ENCODE assay signal across 8 mouse cellular contexts in genomic region chr13:73763439-73764255, GRCm38 (mm10). TPM values are rescaled to one million over a fixed set of nuclear protein-coding genes. Genes with fewer than 3 reads are reported as not detected.
DNase-seq lines count a peak whose midpoint lies in the region; ATAC-seq and TF ChIP-seq lines count a peak whose summit lies in the region.

No protein-coding gene starts in this region.

- H3K27ac ChIP-seq in MEL (ENCODE audit: control insufficient read depth, low read depth, low read length) (no peak overlapping the region), macrophage (peak overlapping the region; percentile 37)
- H3K27ac ChIP-seq in brown adipose tissue, adult 24 weeks (replicated peaks; ENCODE audit: low read depth, low read length), result peak overlapping the region; percentile 67
- H3K27ac ChIP-seq in hindbrain, embryonic 11.5 days (ENCODE audit: low read depth, low read length), result peak overlapping the region; percentile 60

- no peak for TF ChIP-seq CTCF in MEL (IDR thresholded peaks at IDR 0.05 in 2 of 3, conservative IDR thresholded peaks at IDR 0.05 in 1 of 3; ENCODE audit: control insufficient read depth in 1 of 3, insufficient read depth in 1 of 3, low read depth in 2 of 3, low read length in 3 of 3, poor library complexity in 1 of 3, severe bottlenecking in 1 of 3)

- H3K4me1 ChIP-seq in MEL (ENCODE audit: control insufficient read depth in 1 of 2, insufficient read depth in 2 of 2, low read length in 2 of 2), result peaks cover 0 to 7% of the 10 kb centered on the region in 2 experiments; a peak in 3 of 4 replicates
- H3K4me1 ChIP-seq in brown adipose tissue, adult 24 weeks (ENCODE audit: control insufficient read depth, insufficient read depth, insufficient read length, low read length), result peaks cover 31% of the 10 kb centered on the region
- H3K4me1 ChIP-seq in hindbrain, embryonic 11.5 days (replicated peaks; ENCODE audit: control insufficient read depth, insufficient read depth, low read length), result no peaks in the 10 kb centered on the region

- DNase-seq in MEL (ENCODE audit: low read depth, low spot score), result peak; percentile 90
- DNase-seq in hindbrain, embryonic 11.5 days (ENCODE audit: low spot score), result peak; percentile 95
- peak; percentile 22 to 38 for DNase-seq in layer of hippocampus, postnatal 36 days
- DNase-seq in retina, postnatal 7 days (ENCODE audit: low read depth, low spot score), result peak; percentile 49
- peak; percentile 62 for DNase-seq in urinary bladder, postnatal 10 days (ENCODE audit: low spot score)

- WGBS in hindbrain, embryonic 11.5 days, result under 1% methylated on average over 62 of the region's 70 CpGs
- WGBS in macrophage (ENCODE audit: missing documents), result under 1% methylated on average over 56 of the region's 70 CpGs

- H3K4me3 ChIP-seq in MEL (ENCODE audit: control insufficient read depth in 1 of 2, insufficient read depth in 1 of 2, low read depth in 2 of 2, low read length in 2 of 2) (peak overlapping the region; percentile 65 to 74), macrophage (ENCODE audit: inconsistent target) (peak overlapping the region; percentile 82)
- peak overlapping the region; percentile 86 for H3K4me3 ChIP-seq in brown adipose tissue, adult 24 weeks (ENCODE audit: insufficient read depth, low read depth, low read length)
- H3K4me3 ChIP-seq in hindbrain, embryonic 11.5 days (ENCODE audit: low read depth, low read length), result peak overlapping the region; percentile 81

- TF ChIP-seq RAD21 in MEL (IDR thresholded peaks at IDR 0.05; ENCODE audit: low read depth, low read length), result no peak

- peak overlapping the region; percentile 74 for H3K9ac ChIP-seq in MEL (ENCODE audit: control insufficient read depth, low read depth, low read length, poor library complexity, severe bottlenecking)
- peak overlapping the region; percentile 89 for H3K9ac ChIP-seq in hindbrain, embryonic 11.5 days (ENCODE audit: low read depth, low read length)

- no peak for TF ChIP-seq EP300 in MEL (IDR thresholded peaks at IDR 0.05; ENCODE audit: low read depth in 1 of 2, low read length in 2 of 2)

- peak overlapping the region; percentile 90 for H3K4me2 ChIP-seq in hindbrain, embryonic 11.5 days (replicated peaks; ENCODE audit: low read depth, low read length)

- no peaks in the 10 kb centered on the region; a peak in 1 of 4 replicates for H3K27me3 ChIP-seq in MEL (ENCODE audit: control insufficient read depth in 1 of 2, insufficient read depth in 2 of 2, low read length in 2 of 2)
- no peaks in the 10 kb centered on the region for H3K27me3 ChIP-seq in hindbrain, embryonic 11.5 days (ENCODE audit: control insufficient read depth, insufficient read depth, low read length)

- no peaks in the 10 kb centered on the region for H3K9me3 ChIP-seq in MEL (replicated peaks; ENCODE audit: insufficient read depth, low read length)
- no peaks in the 10 kb centered on the region for H3K9me3 ChIP-seq in hindbrain, embryonic 11.5 days (ENCODE audit: control insufficient read depth, low read length)

- no peaks in the 10 kb centered on the region for H3K36me3 ChIP-seq in MEL (ENCODE audit: control insufficient read depth in 1 of 2, insufficient read depth in 2 of 2, low read length in 2 of 2)
- H3K36me3 ChIP-seq in hindbrain, embryonic 11.5 days (ENCODE audit: control insufficient read depth, insufficient read depth, low read length), result no peaks in the 10 kb centered on the region
- H3K36me3 ChIP-seq in macrophage (ENCODE audit: inconsistent target), result no peaks in the 10 kb centered on the region

- ATAC-seq in frontal cortex, adult (ENCODE audit: low TSS enrichment), result peak; percentile 53
- peak; percentile 92 for ATAC-seq in hindbrain, embryonic 11.5 days (ENCODE audit: low FRiP score)

- TF ChIP-seq POLR2A in MEL (IDR thresholded peaks at IDR 0.05; ENCODE audit: control insufficient read depth in 1 of 2, insufficient read depth in 1 of 2, low read depth in 1 of 2, low read length in 2 of 2, poor library complexity in 1 of 2), result peak; percentile 59 to 79

- H3K79me2 ChIP-seq in MEL (ENCODE audit: control insufficient read depth, insufficient read depth, low read length, poor library complexity) (no peaks in the 10 kb centered on the region; the same call in 1 of the 2 replicates), macrophage (ENCODE audit: inconsistent target) (peaks cover 44% of the 10 kb centered on the region)

TF ChIP-seq in MEL, 35 proteins besides CTCF, POLR2A, EP300 and RAD21 (continues in another document):
- TF ChIP-seq UBTF (IDR thresholded peaks at IDR 0.05; ENCODE audit: borderline replicate concordance, insufficient read depth, low read depth, low read length) (no peak), JUND (IDR thresholded peaks at IDR 0.05; ENCODE audit: low read depth, low read length) (no peak), USF1 (IDR thresholded peaks at IDR 0.05; ENCODE audit: low read depth, low read length) (peak; percentile 99), MAX (IDR thresholded peaks at IDR 0.05; ENCODE audit: low read length) (peak; percentile 93), MYB (IDR thresholded peaks at IDR 0.05; ENCODE audit: low read depth, low read length) (no peak), TBP (IDR thresholded peaks at IDR 0.05; ENCODE audit: low read depth, low read length) (no peak), GABPA (IDR thresholded peaks at IDR 0.05; ENCODE audit: low read depth, low read length) (no peak), ELF1 (IDR thresholded peaks at IDR 0.05; ENCODE audit: low read depth, low read length) (no peak), ZNF384 (IDR thresholded peaks at IDR 0.05; ENCODE audit: low read depth, low read length) (no peak), ETS1 (IDR thresholded peaks at IDR 0.05; ENCODE audit: low read depth, low read length) (no peak), USF2 (IDR thresholded peaks at IDR 0.05; ENCODE audit: borderline replicate concordance in 1 of 2, insufficient read depth in 1 of 2, low read depth in 1 of 2, low read length in 2 of 2) (peak; percentile 63 to 89), ZKSCAN1 (IDR thresholded peaks at IDR 0.05; ENCODE audit: low read depth, low read length) (no peak), HCFC1 (IDR thresholded peaks at IDR 0.05; ENCODE audit: low read depth, low read length) (peak; percentile 64), MXI1 (IDR thresholded peaks at IDR 0.05; ENCODE audit: low read depth, low read length) (peak; percentile 81), MAFK (IDR thresholded peaks at IDR 0.05; ENCODE audit: borderline replicate concordance, low read depth, low read length) (no peak), RCOR1 (IDR thresholded peaks at IDR 0.05; ENCODE audit: low read depth, low read length) (no peak), SMC3 (IDR thresholded peaks at IDR 0.05; ENCODE audit: low read depth, low read length) (no peak), SIN3A (IDR thresholded peaks at IDR 0.05; ENCODE audit: low read length) (peak; percentile 65; the same call in 1 of the 2 replicates), TCF12 (IDR thresholded peaks at IDR 0.05; ENCODE audit: low read depth, low read length) (0 out of 2 replicates have a peak, but pooled peaks have one; percentile 24), MEF2A (IDR thresholded peaks at IDR 0.05; ENCODE audit: extremely low read depth, insufficient replicate concordance, low read depth, low read length, poor library complexity, severe bottlenecking) (no peak), ZC3H11A (IDR thresholded peaks at IDR 0.05; ENCODE audit: low read depth, low read length) (no peak), KAT2A (conservative IDR thresholded peaks at IDR 0.05; ENCODE audit: low read depth, low read length) (no peak), POLR2AphosphoS2 (IDR thresholded peaks at IDR 0.05; ENCODE audit: low read length) (peak; percentile 34; the same call in 1 of the 2 replicates), E2F4 (IDR thresholded peaks at IDR 0.05; ENCODE audit: borderline replicate concordance, low read depth, low read length) (no peak; the same call in 1 of the 2 replicates), CHD2 (IDR thresholded peaks at IDR 0.05; ENCODE audit: low read length) (no peak), GATA1 (IDR thresholded peaks at IDR 0.05; ENCODE audit: low read depth, low read length) (no peak), MYC (IDR thresholded peaks at IDR 0.05; ENCODE audit: low read depth, low read length) (no peak), CHD1 (IDR thresholded peaks at IDR 0.05; ENCODE audit: low read depth, low read length) (no peak), MAZ (IDR thresholded peaks at IDR 0.05; ENCODE audit: low read depth, low read length) (no peak), POLR2AphosphoS5 (IDR thresholded peaks at IDR 0.05; ENCODE audit: borderline replicate concordance, low read depth, low read length) (no peak)

RNA-seq across cellular contexts. Expression of gene Slc12a7, which starts 30.8 kb away (rescaled TPM):
- 3.1 and 3.5 TPM in 2 replicates for total RNA-seq in MEL (2012; rRNA removed)
- polyA plus RNA-seq in MEL (2012; ENCODE audit: insufficient read depth in 1 of 2, insufficient read length in 2 of 2, low read depth in 1 of 2, low replicate concordance in 2 of 2, missing spikeins in 1 of 2) (1 to 10 TPM in 1 of 2 experiments, not detected in 1; 6.9 TPM), macrophage (2018) (20.1 to 50.4 TPM (median 26.2 TPM) in 3 replicates)
- polyA plus RNA-seq in brown adipose tissue, adult 24 weeks (2012; ENCODE audit: insufficient read depth, insufficient read length, missing spikeins), result 17.7 and 29.3 TPM in 2 replicates
- 34.2 and 34.8 TPM in 2 replicates for polyA plus RNA-seq in hindbrain, embryonic 11.5 days (2014; fragmentation: Nextera tagmentation; extraction: Ambion mirVana)
- total RNA-seq in layer of hippocampus, postnatal 36 days (2021), result 1 to 10 TPM; 4.4 to 5.3 TPM
- total RNA-seq in macrophage (2018; cell fraction: chromatin; rRNA removed), result 100 to 1,000 TPM in 14 of 26 experiments, 10 to 100 TPM in 12; 34.2 to 449 (median 101) TPM
- total RNA-seq in macrophage (2018; cell fraction: cytosol; rRNA removed), result 10 to 100 TPM; 14.1 to 42.5 (median 27.8) TPM
- total RNA-seq in macrophage (2018; cell fraction: nucleus; rRNA removed), result 100 to 1,000 TPM in 5 of 26 experiments, 10 to 100 TPM in 21; 45.9 to 354 (median 67.7) TPM

RNA-seq across cellular contexts. Expression of gene Slc6a19, which starts 59.0 kb away (rescaled TPM):
- total RNA-seq in MEL (2012; rRNA removed), result not detected in 2 replicates
- polyA plus RNA-seq in MEL (2012; ENCODE audit: insufficient read depth in 1 of 2, insufficient read length in 2 of 2, low read depth in 1 of 2, low replicate concordance in 2 of 2, missing spikeins in 1 of 2) (not detected), macrophage (2018) (0.06 to 0.17 TPM (median 0.09 TPM) in 3 replicates)
- polyA plus RNA-seq in brown adipose tissue, adult 24 weeks (2012; ENCODE audit: insufficient read depth, insufficient read length, missing spikeins), result 2.1 and 2.7 TPM in 2 replicates
- polyA plus RNA-seq in hindbrain, embryonic 11.5 days (2014; fragmentation: Nextera tagmentation; extraction: Ambion mirVana), result not detected in 2 replicates
- not detected for total RNA-seq in layer of hippocampus, postnatal 36 days (2021)
- 1 to 10 TPM in 7 of 26 experiments, under 1 TPM in 18, not detected in 1; 0.16 to 2.2 (median 0.61) TPM for total RNA-seq in macrophage (2018; cell fraction: chromatin; rRNA removed)
- total RNA-seq in macrophage (2018; cell fraction: cytosol; rRNA removed), result under 1 TPM in 24 of 26 experiments, not detected in 2; 0.04 to 0.94 (median 0.40) TPM
- total RNA-seq in macrophage (2018; cell fraction: nucleus; rRNA removed), result 1 to 10 TPM in 5 of 26 experiments, under 1 TPM in 16, not detected in 5; 0.16 to 3.8 (median 0.52) TPM

Comparison
In these comparisons a context has a peak if more than half of its experiments do, and no peak if none do; other contexts are left out.
1. DNase-seq: peak in every context shown above with its lines; median percentile 95 in hindbrain, embryonic 11.5 days; 90 in MEL; 62 in urinary bladder, postnatal 10 days; 49 in retina, postnatal 7 days; 30 in layer of hippocampus, postnatal 36 days.